Mouse (Mus musculus) testis, adult 2 months (tissue): Measurements from ENCODE around the gene Dnaic2.

Experiments used
- CTCF ChIP-seq: fragments of 200-500 bp; IDR thresholded peaks from 2 replicates; pipeline ENCODE4 v1.5.1; 2012; ENCODE audit warnings: low read depth, mild to moderate bottlenecking, inconsistent platforms, low read length, moderate library complexity; ENCODE audit not compliant: control insufficient read depth, insufficient read depth, insufficient replicate concordance
- POLR2A ChIP-seq: fragments of 200-500 bp; IDR thresholded peaks from 2 replicates; pipeline ENCODE4 v1.6.1; 2012; ENCODE audit warnings: low read depth, mild to moderate bottlenecking, inconsistent platforms, low read length, moderate library complexity; ENCODE audit not compliant: control insufficient read depth

- TF ChIP-seq CTCF (no peak), POLR2A (no peak)
Observed at GRCm38 (mm10) chr11:114802540-114803267, 75.5 kb downstream of the Dnaic2 start.
